Mouse (Mus musculus): Measurements from ENCODE around the gene Gm28102.
"Not testable (repeated sequence)": the region's sequence is repeated elsewhere in the genome, so short reads cannot be mapped to it uniquely, and the experiment has no call there.

Gm28102 gene

DNA sequence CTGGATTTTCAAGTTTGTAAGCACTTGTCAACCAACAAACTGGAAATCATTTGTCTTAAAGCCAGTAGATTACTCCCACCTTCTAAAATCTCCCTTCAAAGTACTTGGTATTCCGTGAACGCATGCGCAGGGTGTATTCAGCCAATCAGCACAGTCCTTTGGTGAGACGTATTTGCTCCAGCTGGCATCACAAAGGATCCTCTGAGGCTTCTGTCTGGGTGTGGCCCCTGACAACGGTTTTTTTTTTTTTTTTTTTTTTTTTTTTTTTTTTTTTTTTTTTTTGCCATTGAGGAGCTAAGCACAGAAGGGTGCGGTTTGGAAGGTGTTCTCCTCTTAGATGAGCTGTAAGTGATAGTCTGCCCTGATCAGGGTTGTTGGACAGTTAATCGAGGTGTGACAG lies at the start of gene Gm28102:
Gene Gm28102 (plus strand): TSS at position 301 of the 400 bp plus-strand sequence.
- not testable (repeated sequence) for DNase-seq (ENCODE audit: extremely low spot score)

Measured in embryo, embryonic 9.5 days (tissue).